Mouse (Mus musculus) naive thymus-derived CD4-positive, alpha-beta T cell, adult 2 months (primary cell): ENCODE data around the gene Agtpbp1.

Source experiments
- DNase-seq: peaks from one replicate; pipeline ENCODE4 v3.0.0-alpha.2; 2011; ENCODE audit warnings: low read depth

Agtpbp1 gene

DNA sequence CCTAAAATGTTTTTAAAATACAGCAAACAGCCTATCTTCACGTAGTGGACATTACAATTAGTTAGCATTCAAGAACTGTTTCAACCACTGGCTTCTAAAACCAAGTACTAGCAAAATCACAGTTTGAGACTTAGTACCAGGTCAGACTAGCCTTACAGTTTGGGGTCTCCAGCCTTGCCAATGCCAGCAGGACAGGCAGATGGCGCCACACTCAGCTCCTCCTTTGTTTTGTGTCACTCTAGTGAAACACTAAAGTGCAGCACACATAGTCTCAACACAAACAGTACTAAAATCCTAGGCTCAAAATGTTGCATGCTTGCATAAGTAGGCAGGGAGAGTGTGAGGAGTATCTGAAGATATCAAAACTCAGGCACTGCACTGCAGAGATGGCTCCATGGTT lies 53.8 kb downstream of the Agtpbp1 start:
- peak; percentile 18 for DNase-seq

- DNase-seq = peak; percentile 13
Observed at GRCm38 (mm10) chr13:59530491-59530890, 54.5 kb downstream of the Agtpbp1 start.

- no peak for DNase-seq
Observed at GRCm38 (mm10) chr13:59521271-59522064, 63.6 kb downstream of the Agtpbp1 start.

- DNase-seq = no peak
Observed at GRCm38 (mm10) chr13:59520834-59521233, 64.2 kb downstream of the Agtpbp1 start.

DNA sequence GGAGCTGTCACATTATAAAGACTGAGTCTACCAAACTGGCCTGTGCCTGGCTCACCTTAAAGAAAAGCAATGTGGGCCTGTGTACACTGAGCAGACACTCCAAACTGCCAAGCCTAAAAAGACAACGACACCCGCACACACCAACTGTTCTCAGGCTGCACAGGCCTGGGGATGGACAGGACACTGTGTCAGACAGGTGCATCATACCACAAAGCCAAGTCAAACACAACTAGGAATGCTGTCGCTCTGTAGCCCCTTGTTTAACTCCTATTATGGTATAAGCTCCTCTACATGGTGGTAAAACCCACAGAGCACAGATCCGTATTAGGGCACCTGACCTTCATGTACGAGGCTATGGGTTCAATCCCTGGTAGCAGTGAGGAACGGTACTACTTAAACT lies 65.5 kb downstream of the Agtpbp1 start:
- no peak for DNase-seq

DNA sequence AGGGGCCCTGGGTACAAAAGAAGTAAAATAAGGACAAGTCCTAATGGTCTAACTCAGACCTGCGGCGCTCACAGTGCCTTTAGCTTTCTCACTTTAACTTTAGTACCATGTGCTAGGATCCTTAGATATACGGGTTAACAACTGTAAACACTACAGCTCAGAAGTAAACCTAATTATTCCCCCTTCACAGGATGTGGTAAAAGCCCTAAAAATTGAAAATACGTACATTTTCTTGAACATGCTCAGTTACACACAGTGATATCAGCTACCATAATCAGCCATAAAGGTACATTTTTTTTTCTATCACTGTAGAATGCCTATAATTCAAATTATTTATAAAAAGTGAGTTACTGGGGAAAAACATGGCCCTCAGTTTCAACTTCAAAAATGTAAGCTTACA lies 67.0 kb downstream of the Agtpbp1 start:
- no peak for DNase-seq

- DNase-seq = peak; percentile 47
Observed at GRCm38 (mm10) chr13:59515074-59515473, 70.0 kb downstream of the Agtpbp1 start.

- DNase-seq = no peak
Observed at GRCm38 (mm10) chr13:59509644-59510366, 75.2 kb downstream of the Agtpbp1 start.

DNA sequence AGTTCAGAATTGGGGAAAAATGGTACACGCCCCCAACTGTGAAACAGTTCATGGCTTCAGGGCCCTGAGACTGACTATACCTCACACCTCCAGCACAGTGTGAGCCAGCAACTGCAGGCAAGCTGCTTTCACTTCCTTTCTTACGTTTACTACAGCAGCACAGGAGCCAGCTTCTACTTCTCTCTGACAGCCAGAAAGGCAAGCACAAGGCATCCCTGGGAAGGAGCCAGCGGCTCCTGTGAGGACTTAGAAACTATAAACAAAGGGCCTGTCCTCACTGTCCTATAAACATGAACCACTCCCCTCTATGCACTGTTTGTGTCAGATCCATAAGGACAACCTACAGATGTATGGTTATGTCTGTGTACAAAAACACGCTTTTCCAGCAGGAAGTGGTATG lies 76.4 kb downstream of the Agtpbp1 start:
- peak; percentile 8 for DNase-seq

- no peak for DNase-seq
Observed at GRCm38 (mm10) chr13:59506450-59506849, 78.6 kb downstream of the Agtpbp1 start.

GRCm38 (mm10) chr13:59505867-59506266 lies 79.2 kb downstream of the Agtpbp1 start:
- DNase-seq = no peak

DNA sequence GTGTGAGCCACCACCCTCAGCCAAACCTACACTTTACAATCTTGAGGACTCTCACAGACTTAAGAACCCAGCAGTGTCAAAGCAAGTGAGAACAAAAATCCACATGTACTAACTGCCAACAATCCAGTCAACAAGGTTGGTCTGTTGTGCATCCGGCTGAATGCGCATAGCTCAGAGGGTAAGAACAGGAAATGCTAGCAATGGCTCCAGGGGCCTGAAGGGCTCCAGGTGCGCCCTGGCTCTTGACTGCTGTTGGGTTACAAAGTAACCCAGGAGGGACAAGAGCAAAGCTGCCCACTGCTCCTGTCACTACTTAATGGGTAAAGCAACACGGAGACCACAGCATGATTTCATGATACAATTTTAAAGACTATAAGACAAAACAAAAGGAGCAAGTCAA lies 81.4 kb downstream of the Agtpbp1 start:
- no peak for DNase-seq

GRCm38 (mm10) chr13:59499831-59500230 lies 85.2 kb downstream of the Agtpbp1 start:
- no peak for DNase-seq

- DNase-seq = no peak
Observed at GRCm38 (mm10) chr13:59499374-59499773, 85.7 kb downstream of the Agtpbp1 start.

GRCm38 (mm10) chr13:59498191-59498590 lies 86.8 kb downstream of the Agtpbp1 start:
- no peak for DNase-seq

GRCm38 (mm10) chr13:59495839-59496238 lies 89.2 kb downstream of the Agtpbp1 start:
- DNase-seq = no peak

DNA sequence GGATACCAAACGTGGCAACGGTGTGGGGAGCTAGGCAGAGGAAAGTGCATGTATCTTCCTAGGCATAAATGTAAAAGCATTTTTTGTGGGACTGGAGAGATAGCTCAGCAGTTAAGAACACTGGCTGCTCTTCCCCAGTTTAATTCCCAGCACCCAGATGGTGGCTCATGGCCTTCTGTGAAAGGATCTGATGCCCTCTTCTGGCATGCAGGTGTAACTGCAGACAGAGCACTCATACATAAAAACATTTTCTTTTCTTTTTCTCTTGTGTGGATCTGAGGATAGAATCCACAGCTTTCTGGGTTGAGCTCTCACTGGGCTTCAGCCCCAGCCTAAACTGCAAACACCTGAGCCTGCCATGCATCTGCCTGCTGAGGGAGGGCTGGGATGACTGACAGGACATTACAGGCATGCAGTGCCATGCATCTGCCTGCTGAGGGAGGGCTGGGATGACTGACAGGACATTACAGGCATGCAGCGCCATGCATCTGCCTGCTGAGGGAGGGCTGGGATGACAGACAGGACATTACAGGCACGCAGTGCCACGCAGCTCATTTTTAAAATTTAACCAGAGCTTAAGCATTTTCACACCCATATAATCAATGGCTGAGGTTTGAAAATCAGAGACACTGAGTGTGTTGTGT lies 90.3 kb downstream of the Agtpbp1 start:
- no peak for DNase-seq

DNA sequence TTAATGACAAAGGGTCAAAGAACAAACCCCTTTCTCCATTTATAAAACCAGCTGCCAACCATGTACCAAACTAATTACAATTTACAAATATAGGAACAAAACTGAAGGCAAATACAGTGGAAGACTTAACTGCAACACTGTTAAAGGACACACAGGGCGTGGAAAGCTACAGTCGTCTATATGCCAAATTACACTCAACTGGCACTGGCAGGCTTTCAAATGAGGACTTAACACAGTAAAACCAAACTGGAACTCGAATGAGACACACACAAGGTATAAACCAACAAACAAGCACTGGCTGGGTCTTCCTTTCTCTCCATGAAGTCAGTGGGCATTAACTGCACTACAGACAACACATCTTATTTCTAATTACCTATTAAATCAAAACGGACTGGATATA lies 94.3 kb downstream of the Agtpbp1 start:
- DNase-seq = no peak

DNA sequence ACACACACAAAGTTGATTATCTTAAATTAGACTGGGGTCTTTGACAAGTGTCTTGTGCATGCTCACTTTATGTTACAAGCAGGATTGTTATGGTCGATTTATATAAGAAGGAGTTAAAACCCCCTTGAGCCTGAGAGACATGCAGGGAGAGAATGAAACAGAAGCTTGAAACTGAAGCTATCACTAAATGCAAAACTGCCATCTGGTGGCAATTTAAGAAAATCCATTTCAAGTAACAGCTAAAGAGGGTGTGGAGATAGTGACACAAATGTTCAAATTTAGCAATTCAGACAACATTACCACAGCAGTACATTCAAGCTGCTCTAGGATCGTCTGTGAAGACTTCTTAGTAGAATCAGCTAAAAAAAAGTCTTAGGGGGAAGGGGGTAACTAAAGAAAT lies 95.9 kb downstream of the Agtpbp1 start:
- DNase-seq = peak; percentile 13

- DNase-seq = no peak
Observed at GRCm38 (mm10) chr13:59487287-59487686, 97.7 kb downstream of the Agtpbp1 start.

- no peak for DNase-seq
Observed at GRCm38 (mm10) chr13:59486243-59486642, 98.8 kb downstream of the Agtpbp1 start.

- no peak for DNase-seq
Observed at GRCm38 (mm10) chr13:59485456-59485855, 99.6 kb downstream of the Agtpbp1 start.

DNA sequence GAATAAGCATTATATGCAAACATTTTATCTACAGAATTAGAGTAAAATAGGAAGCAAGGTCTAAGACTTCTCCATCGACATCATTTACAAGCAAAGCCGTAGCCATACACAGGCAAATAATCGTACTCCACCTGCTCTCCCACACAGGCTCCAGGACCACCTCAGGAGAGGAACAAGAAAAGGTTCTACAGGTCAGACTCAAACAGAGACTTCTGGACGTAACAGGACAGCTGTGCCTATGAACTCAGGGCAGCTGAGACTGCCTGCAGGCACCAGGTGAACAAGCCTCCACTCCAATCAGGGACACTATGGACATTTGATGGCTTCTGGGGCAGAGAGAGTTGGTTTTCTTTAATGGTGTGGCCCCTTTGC lies 103.6 kb downstream of the Agtpbp1 start:
- no peak for DNase-seq
